Mouse (Mus musculus): ENCODE data around the gene Ireb2. TPM values are rescaled to one million over a fixed set of nuclear protein-coding genes. Genes with fewer than 3 reads are reported as not detected.

Ireb2 gene
- polyA plus RNA-seq, 1 experiment from 2014 or later: 46.5 TPM

DNA sequence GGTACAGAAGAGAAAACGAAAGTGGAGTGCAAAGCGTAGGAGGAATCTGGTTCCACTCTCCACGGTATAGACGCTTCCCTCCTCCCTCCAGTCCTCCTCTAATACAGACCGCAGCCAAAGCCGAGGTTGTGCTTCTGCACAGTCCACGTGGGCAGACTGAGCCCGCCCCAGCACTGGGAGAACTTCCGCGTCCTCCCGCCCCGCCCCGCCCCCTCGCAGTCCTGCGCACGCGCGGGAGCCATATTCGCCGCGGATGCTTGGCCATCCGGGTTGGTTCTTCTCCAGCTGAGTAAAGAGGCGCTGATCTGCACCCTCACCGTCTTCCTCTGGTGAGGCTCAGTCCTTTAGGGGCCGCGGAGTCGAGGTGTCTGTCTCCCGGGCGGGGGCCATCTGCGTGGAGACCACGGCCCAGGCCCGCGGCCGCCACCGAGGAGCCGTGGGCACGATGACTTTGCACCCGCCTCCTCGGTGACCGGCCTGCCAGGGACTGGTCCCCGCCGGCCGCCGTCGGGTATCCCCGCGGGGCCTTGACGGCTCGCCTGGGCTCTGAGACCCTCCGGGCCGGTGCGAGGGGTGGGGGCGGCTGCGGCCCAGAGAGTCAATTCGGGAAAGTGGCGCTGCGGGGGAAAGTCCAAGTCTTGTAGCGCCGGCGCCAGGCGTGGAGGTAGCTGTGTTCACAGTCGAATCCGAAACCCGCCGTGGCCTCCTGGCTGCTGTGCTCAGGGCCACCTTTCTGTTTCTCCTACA lies 87.2 kb downstream of the Ireb2 start, which contains the start of the genes Psma4 and AY074887:
Gene Psma4, plus strand, starts transcription at position 216 of the 747 bp plus-strand sequence.
Gene AY074887, minus strand, starts transcription at position 424 of the 747 bp plus-strand sequence.
- peak within 1 kb of the TSS; percentile 96 for H3K27ac ChIP-seq
- peaks cover 30% of the 10 kb centered on the region for H3K4me1 ChIP-seq (replicated peaks)
- peak within 1 kb of the TSS; percentile 89 for H3K9ac ChIP-seq
- peak; percentile 100 for ATAC-seq (ENCODE audit: low FRiP score)
- no peaks in the 10 kb centered on the region for H3K9me3 ChIP-seq
- under 1% methylated on average over 61 of the region's 65 CpGs for WGBS
- H3K27me3 ChIP-seq: no peaks in the 10 kb centered on the region
- H3K36me3 ChIP-seq: peaks cover 30% of the 10 kb centered on the region
- H3K4me2 ChIP-seq: peak within 1 kb of the TSS; percentile 74
- peak within 1 kb of the TSS; percentile 87 for H3K4me3 ChIP-seq

DNA sequence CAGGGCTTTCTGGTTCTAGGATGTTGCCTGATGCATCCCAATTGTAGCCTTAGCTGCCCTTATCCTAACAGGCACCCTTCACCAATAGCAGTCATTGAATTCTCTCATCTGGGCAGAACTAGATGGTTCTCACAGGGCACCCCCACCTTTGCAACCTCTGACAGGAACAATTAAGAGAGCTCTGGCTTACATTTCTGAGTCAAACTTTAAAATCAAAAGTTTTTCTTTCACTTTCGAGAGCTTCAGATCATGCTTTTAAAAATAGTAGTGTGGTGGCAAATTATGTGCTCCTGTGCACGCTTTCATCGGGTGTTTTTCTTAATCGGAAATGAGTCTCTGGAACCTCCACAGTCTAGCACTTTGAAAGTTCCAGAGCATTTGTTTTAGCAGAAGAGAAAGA lies 97.5 kb downstream of the Ireb2 start:
- Histone ChIP-seq H3K36me3 (peaks cover 39% of the 10 kb centered on the region), H3K27ac (no peak overlapping the region), H3K27me3 (no peaks in the 10 kb centered on the region), H3K4me2 (no peak overlapping the region), H3K9me3 (no peaks in the 10 kb centered on the region), H3K4me3 (no peak overlapping the region), H3K9ac (no peak overlapping the region), H3K4me1 (replicated peaks) (no peaks in the 10 kb centered on the region)
- WGBS: 96% methylated on average over 4 of the region's 4 CpGs
- no peak for ATAC-seq (ENCODE audit: low FRiP score)

Other genes starting within 250 kb of the Ireb2 start
- 14.2 and 15.6 TPM in 2 replicates for gene Acsbg1, start 201.9 kb upstream of the Ireb2 start, polyA plus RNA-seq (2015; fragmentation: Nextera tagmentation; extraction: Ambion mirVana)
- 4.8 and 7.2 TPM in 2 replicates for gene Dnaja4, start 164.9 kb upstream of the Ireb2 start, polyA plus RNA-seq (2015; fragmentation: Nextera tagmentation; extraction: Ambion mirVana)
- gene Wdr61, start 129.3 kb upstream of the Ireb2 start, polyA plus RNA-seq (2015; fragmentation: Nextera tagmentation; extraction: Ambion mirVana): 110 and 112 TPM in 2 replicates
- gene Crabp1, start 99.0 kb upstream of the Ireb2 start, polyA plus RNA-seq (2015; fragmentation: Nextera tagmentation; extraction: Ambion mirVana): 368 and 389 TPM in 2 replicates
- 3.1 and 3.2 TPM in 2 replicates for gene Hykk, start 53.5 kb downstream of the Ireb2 start, polyA plus RNA-seq (2015; fragmentation: Nextera tagmentation; extraction: Ambion mirVana)
- gene Psma4, start 87.0 kb downstream of the Ireb2 start, polyA plus RNA-seq (2015; fragmentation: Nextera tagmentation; extraction: Ambion mirVana): 282 TPM in 2 replicates
- 0.91 and 1.1 TPM in 2 replicates for gene AY074887, start 87.2 kb downstream of the Ireb2 start, polyA plus RNA-seq (2015; fragmentation: Nextera tagmentation; extraction: Ambion mirVana)
- gene Chrna5, start 117.1 kb downstream of the Ireb2 start, polyA plus RNA-seq (2015; fragmentation: Nextera tagmentation; extraction: Ambion mirVana): 4.7 and 6.7 TPM in 2 replicates
- gene Chrna3, start 162.8 kb downstream of the Ireb2 start, polyA plus RNA-seq (2015; fragmentation: Nextera tagmentation; extraction: Ambion mirVana): 19.8 and 22.4 TPM in 2 replicates
- 1.2 TPM in 2 replicates for gene Chrnb4, start 185.0 kb downstream of the Ireb2 start, polyA plus RNA-seq (2015; fragmentation: Nextera tagmentation; extraction: Ambion mirVana)

Data from hindbrain, embryonic 13.5 days (tissue).